Comparison of ENCODE assay signal across 10 mouse cellular contexts in the genomic region with DNA sequence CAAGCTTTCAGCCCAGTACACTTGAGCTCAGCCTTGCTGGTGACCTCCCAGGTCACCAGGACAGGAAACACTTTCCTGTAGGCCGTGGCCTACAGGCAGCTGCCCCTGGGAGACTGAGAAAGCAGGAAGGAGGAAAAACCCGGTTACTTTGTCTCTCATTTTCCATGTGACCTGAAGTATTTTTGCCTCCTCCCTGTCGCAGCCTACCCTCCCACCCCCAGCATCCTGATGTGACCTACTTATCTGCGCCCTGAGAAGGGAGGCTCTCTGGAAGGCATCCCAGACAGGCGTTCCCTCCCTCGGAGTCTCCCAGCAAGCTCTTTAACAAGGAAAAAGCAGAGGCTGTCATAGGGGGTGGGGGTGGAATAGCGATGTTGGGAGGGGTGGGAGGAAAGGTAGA. TPM values are rescaled to one million over a fixed set of nuclear protein-coding genes. Genes with fewer than 3 reads are reported as not detected.
DNase-seq lines count a peak whose midpoint lies in the region; ATAC-seq and TF ChIP-seq lines count a peak whose summit lies in the region.
"Had no signal": no experiment of that assay in that cellular context is flagged by ENCODE, and none has a peak within 500 bp of the region (broad histone marks: within the 10 kb centered on the region; RNA-seq: fewer than 3 reads in every experiment).

No protein-coding gene starts in this region.

- no peaks in the 10 kb centered on the region for H3K36me3 ChIP-seq in neural tube, embryonic 11.5 days (ENCODE audit: control insufficient read depth, insufficient read depth, low read length)
- no peaks in the 10 kb centered on the region for H3K36me3 ChIP-seq in heart, embryonic 10.5 days
- H3K36me3 ChIP-seq in hindbrain, embryonic 16.5 days (ENCODE audit: control insufficient read depth, insufficient read depth, low read length), result no peaks in the 10 kb centered on the region
- H3K36me3 ChIP-seq: liver, embryonic 13.5 days had no signal

- no peak overlapping the region for H3K9ac ChIP-seq in neural tube, embryonic 11.5 days (ENCODE audit: low read length)
- no peak overlapping the region for H3K9ac ChIP-seq in hindbrain, embryonic 16.5 days (ENCODE audit: low read depth, low read length)
- H3K9ac ChIP-seq: liver, embryonic 13.5 days had no signal

- no peak for ATAC-seq in neural tube, embryonic 11.5 days (ENCODE audit: insufficient read depth, low FRiP score, low TSS enrichment)
- no peak for ATAC-seq in hindbrain, embryonic 16.5 days

- H3K4me3 ChIP-seq in neural tube, embryonic 11.5 days (ENCODE audit: low read depth, low read length), result no peak overlapping the region
- H3K4me3 ChIP-seq in cortical plate, adult 2 months (ENCODE audit: insufficient read depth, low read length), result no peak overlapping the region
- H3K4me3 ChIP-seq in heart, embryonic 10.5 days, result no peak overlapping the region
- no peak overlapping the region for H3K4me3 ChIP-seq in hindbrain, embryonic 16.5 days (ENCODE audit: low read length)
- H3K4me3 ChIP-seq: liver, embryonic 13.5 days had no signal

- H3K27me3 ChIP-seq in neural tube, embryonic 11.5 days (ENCODE audit: control insufficient read depth, insufficient read depth, low read length), result no peaks in the 10 kb centered on the region
- no peaks in the 10 kb centered on the region for H3K27me3 ChIP-seq in heart, embryonic 10.5 days (ENCODE audit: insufficient read depth, poor library complexity, severe bottlenecking)
- no peaks in the 10 kb centered on the region for H3K27me3 ChIP-seq in hindbrain, embryonic 16.5 days (replicated peaks; ENCODE audit: control insufficient read depth, insufficient read depth, low read length)
- H3K27me3 ChIP-seq: liver, embryonic 13.5 days had no signal

- DNase-seq in neural tube, embryonic 11.5 days (ENCODE audit: low spot score), result peak; percentile 11
- no peak for DNase-seq in neural tube, embryonic 10.5 days (ENCODE audit: extremely low spot score, low spot score)
- peak; percentile 84 for DNase-seq in heart, embryonic 10.5 days (ENCODE audit: low spot score)
- peak; percentile 27 to 43 for DNase-seq in layer of hippocampus, postnatal 14 days (ENCODE audit: low spot score in 2 of 2)
- DNase-seq in mesoderm, embryonic 11.5 days (ENCODE audit: low read depth, low spot score), result peak; percentile 25
- DNase-seq in thymus, postnatal 0 days (ENCODE audit: low spot score), result no peak
- DNase-seq: liver, embryonic 13.5 days had no signal

- WGBS in neural tube, embryonic 11.5 days, result 40% methylated on average over 7 of the region's 7 CpGs
- 4% methylated on average over 7 of the region's 7 CpGs for WGBS in heart, embryonic 10.5 days
- 17% methylated on average over 7 of the region's 7 CpGs for WGBS in hindbrain, embryonic 16.5 days

- no peak for TF ChIP-seq CTCF in cortical plate, adult 2 months (IDR thresholded peaks at IDR 0.05; ENCODE audit: extremely low read depth, insufficient read depth, low read length)

- H3K4me1 ChIP-seq in neural tube, embryonic 11.5 days (ENCODE audit: control insufficient read depth, insufficient read depth, low read length), result no peaks in the 10 kb centered on the region
- peaks cover 9% of the 10 kb centered on the region for H3K4me1 ChIP-seq in cortical plate, adult 2 months (ENCODE audit: control insufficient read depth, insufficient read depth, low read length)
- peaks cover 47% of the 10 kb centered on the region for H3K4me1 ChIP-seq in heart, embryonic 10.5 days
- peaks cover 3% of the 10 kb centered on the region; the same call in 1 of the 2 replicates for H3K4me1 ChIP-seq in hindbrain, embryonic 16.5 days (ENCODE audit: control insufficient read depth, insufficient read depth, low read depth, low read length)

- no peaks in the 10 kb centered on the region for H3K9me3 ChIP-seq in neural tube, embryonic 11.5 days (ENCODE audit: control insufficient read depth, low read length)
- H3K9me3 ChIP-seq in heart, embryonic 10.5 days, result no peaks in the 10 kb centered on the region
- no peaks in the 10 kb centered on the region for H3K9me3 ChIP-seq in hindbrain, embryonic 16.5 days (ENCODE audit: control insufficient read depth, low read length)
- H3K9me3 ChIP-seq: liver, embryonic 13.5 days had no signal

- H3K27ac ChIP-seq in neural tube, embryonic 11.5 days (ENCODE audit: low read depth, low read length), result no peak overlapping the region
- H3K27ac ChIP-seq in cortical plate, adult 2 months (ENCODE audit: insufficient read depth, low read length), result peak overlapping the region; percentile 48; the same call in 1 of the 2 replicates
- peak overlapping the region; percentile 80 for H3K27ac ChIP-seq in heart, embryonic 10.5 days
- H3K27ac ChIP-seq in hindbrain, embryonic 16.5 days (ENCODE audit: low read depth, low read length), result no peak overlapping the region
- H3K27ac ChIP-seq: liver, embryonic 13.5 days had no signal

- no peak overlapping the region for H3K4me2 ChIP-seq in neural tube, embryonic 11.5 days (ENCODE audit: low read depth)
- no peak overlapping the region for H3K4me2 ChIP-seq in hindbrain, embryonic 16.5 days (ENCODE audit: low read length)
- H3K4me2 ChIP-seq: liver, embryonic 13.5 days had no signal

- TF ChIP-seq POLR2A in cortical plate, adult 2 months (IDR thresholded peaks at IDR 0.05; ENCODE audit: extremely low read depth, insufficient read depth, low read length), result no peak

RNA-seq across cellular contexts. Expression of a gene that starts 16.0 kb away (rescaled TPM):
- polyA plus RNA-seq in neural tube, embryonic 11.5 days (2014; fragmentation: Nextera tagmentation; extraction: Ambion mirVana), result not detected in 2 replicates
- 6.9 and 7.0 TPM in 2 replicates for polyA plus RNA-seq in cortical plate, adult 2 months (2012; rRNA removed)
- not detected in 2 replicates for polyA plus RNA-seq in heart, embryonic 10.5 days (2016; fragmentation: Nextera tagmentation; extraction: Ambion mirVana)
- total RNA-seq in layer of hippocampus, postnatal 14 days (2021), result under 1 TPM; 0.69 to 0.81 TPM
- 0.51 and 0.60 TPM in 2 replicates for polyA plus RNA-seq in thymus, postnatal 0 days (2015; fragmentation: Nextera tagmentation; extraction: Ambion mirVana)
- polyA plus RNA-seq in hindbrain, embryonic 16.5 days (2015; fragmentation: Nextera tagmentation; extraction: Ambion mirVana), result not detected in 2 replicates
- total RNA-seq: adrenal gland, adult 18-20 months had no signal
- polyA plus RNA-seq: liver, embryonic 13.5 days had no signal

Comparison
In these comparisons a context has a peak if more than half of its experiments do, and no peak if none do; other contexts are left out.
1. DNase-seq: peak in neural tube, embryonic 11.5 days (single experiment), heart, embryonic 10.5 days (single experiment), layer of hippocampus, postnatal 14 days (2 of 2) and mesoderm, embryonic 11.5 days (single experiment); none in neural tube, embryonic 10.5 days (single experiment) and thymus, postnatal 0 days (single experiment).
2. H3K27ac ChIP-seq: peak in cortical plate, adult 2 months (single experiment) and heart, embryonic 10.5 days (single experiment); none in neural tube, embryonic 11.5 days (single experiment) and hindbrain, embryonic 16.5 days (single experiment).